Mouse (Mus musculus) midbrain, embryonic 12.5 days (tissue): ENCODE results near the gene E130114P18Rik. TPM values are rescaled to one million over a fixed set of nuclear protein-coding genes. Genes with fewer than 3 reads are reported as not detected.

Experiments used
- ATAC-seq: fragments of 200-750 bp; cut with Nextera tagmentation; 2 replicates; pipeline ENCODE4 v1.8.0; 2017; ENCODE audit warnings: low read depth, moderate TSS enrichment, moderate library complexity; ENCODE audit not compliant: low FRiP score
- H3K27ac ChIP-seq: fragments of 300-500 bp; sonication (generic); replicated peaks from 2 replicates; pipeline ENCODE4 v1.5.1; 2016; ENCODE audit warnings: mild to moderate bottlenecking
- H3K27me3 ChIP-seq: fragments of 300-500 bp; sonication (generic); 2 replicates; pipeline ENCODE4 v1.6.1; 2016; ENCODE audit warnings: mild to moderate bottlenecking
- H3K36me3 ChIP-seq: fragments of 300-500 bp; sonication (generic); 2 replicates; pipeline ENCODE4 v1.6.1; 2016
- H3K4me1 ChIP-seq: fragments of 300-500 bp; sonication (generic); 2 replicates; pipeline ENCODE4 v1.6.1; 2016
- H3K4me2 ChIP-seq: fragments of 300-500 bp; sonication (generic); replicated peaks from 2 replicates; pipeline ENCODE4 v1.6.1; 2016; ENCODE audit warnings: mild to moderate bottlenecking, moderate library complexity
- H3K4me3 ChIP-seq: fragments of 300-500 bp; sonication (generic); 2 replicates; pipeline ENCODE4 v1.5.1; 2016; ENCODE audit warnings: mild to moderate bottlenecking
- H3K9ac ChIP-seq: fragments of 300-500 bp; sonication (generic); replicated peaks from 2 replicates; pipeline ENCODE4 v1.6.1; 2016; ENCODE audit warnings: mild to moderate bottlenecking, moderate library complexity
- H3K9me3 ChIP-seq: fragments of 300-500 bp; sonication (generic); 2 replicates; pipeline ENCODE4 v1.6.1; 2016; ENCODE audit warnings: mild to moderate bottlenecking
- WGBS: fragments of 180-500 bp; shearing (Covaris S2); methylation state at CpG from one replicate; pipeline ENCODE4 v1.1.7; 2016; 5-methylcytosine and 5-hydroxymethylcytosine counted together
- polyA plus RNA-seq: library from polyadenylated mRNA; unstranded; fragments of >200 nt; fragmentation: Nextera tagmentation; extraction: Ambion mirVana; gene quantifications from 2 replicates; pipeline ENCODE4 v1.2.1, GENCODE M21; 2016

Gene E130114P18Rik
- polyA plus RNA-seq, 1 experiment from 2014 or later = 11.5 TPM

GRCm38 (mm10) chr4:97696684-97697615 is 80.9 kb downstream of the E130114P18Rik start:
- 77% methylated on average over 7 of the region's 7 CpGs for WGBS
- H3K9me3 ChIP-seq = no peaks in the 10 kb centered on the region

DNA sequence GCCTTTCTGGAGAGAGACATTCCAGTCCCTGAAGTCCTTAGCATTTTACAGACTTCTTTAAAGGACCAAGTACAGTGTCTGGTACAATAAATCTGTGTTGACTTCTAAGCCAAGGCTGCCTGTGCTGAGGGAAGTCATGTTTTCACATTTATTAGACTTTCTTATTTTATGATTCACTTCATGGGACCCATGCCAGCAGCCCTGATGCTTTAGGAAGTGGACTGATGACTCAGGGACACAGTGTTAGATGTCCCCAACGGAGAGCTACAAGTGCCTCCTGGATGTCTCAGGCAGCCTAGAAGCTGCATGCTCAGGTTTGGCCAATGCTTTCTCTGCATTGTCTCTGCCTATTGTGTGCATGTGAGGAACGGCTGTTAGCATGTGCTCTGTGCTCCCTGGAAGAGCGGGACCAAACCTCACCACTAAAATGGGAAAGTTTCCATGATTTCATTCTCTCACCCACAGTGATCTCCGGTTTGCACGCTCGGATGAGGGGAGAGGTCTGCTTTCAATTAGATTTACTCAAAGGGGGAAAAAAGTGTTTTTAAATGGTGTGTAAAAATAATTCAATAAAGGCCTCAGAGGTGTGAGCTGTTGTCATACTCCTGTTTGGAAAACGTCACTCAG is 82.4 kb downstream of the E130114P18Rik start:
- Histone ChIP-seq H3K9ac (no peak overlapping the region), H3K9me3 (no peaks in the 10 kb centered on the region), H3K27me3 (no peaks in the 10 kb centered on the region), H3K4me2 (no peak overlapping the region), H3K27ac (no peak overlapping the region), H3K4me1 (no peaks in the 10 kb centered on the region), H3K4me3 (no peak overlapping the region), H3K36me3 (no peaks in the 10 kb centered on the region)
- no peak for ATAC-seq
- 80% methylated on average over 7 of the region's 7 CpGs for WGBS

More at GRCm38 (mm10) chr4:97696684-97697615, 80.9 kb downstream of the E130114P18Rik start:
- Histone ChIP-seq H3K27me3 (no peaks in the 10 kb centered on the region), H3K4me2 (no peak overlapping the region), H3K9ac (no peak overlapping the region), H3K27ac (no peak overlapping the region), H3K4me3 (no peak overlapping the region), H3K4me1 (no peaks in the 10 kb centered on the region), H3K36me3 (no peaks in the 10 kb centered on the region)
- ATAC-seq = no peak

DNA sequence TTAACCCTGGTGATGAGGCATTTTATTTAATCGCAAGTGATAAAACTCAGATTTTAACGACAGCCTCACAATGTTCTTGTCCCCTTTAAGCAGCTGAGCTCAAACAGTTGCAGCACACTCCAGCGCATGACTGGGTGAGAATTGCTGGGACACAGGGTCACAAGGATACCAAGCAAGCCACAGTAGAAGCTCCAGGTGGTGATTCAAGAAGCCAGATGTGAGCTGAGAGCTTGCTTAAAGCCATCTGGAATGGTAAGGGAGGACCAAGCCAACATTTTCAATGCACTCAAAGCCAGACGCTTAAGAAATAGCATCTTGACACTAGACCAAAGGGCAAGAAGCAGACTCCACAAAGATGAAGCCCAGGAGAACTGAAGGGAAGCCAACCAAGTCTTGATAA is 83.9 kb downstream of the E130114P18Rik start:
- ATAC-seq = no peak
- WGBS = 97% methylated on average over 4 of the region's 4 CpGs

DNA sequence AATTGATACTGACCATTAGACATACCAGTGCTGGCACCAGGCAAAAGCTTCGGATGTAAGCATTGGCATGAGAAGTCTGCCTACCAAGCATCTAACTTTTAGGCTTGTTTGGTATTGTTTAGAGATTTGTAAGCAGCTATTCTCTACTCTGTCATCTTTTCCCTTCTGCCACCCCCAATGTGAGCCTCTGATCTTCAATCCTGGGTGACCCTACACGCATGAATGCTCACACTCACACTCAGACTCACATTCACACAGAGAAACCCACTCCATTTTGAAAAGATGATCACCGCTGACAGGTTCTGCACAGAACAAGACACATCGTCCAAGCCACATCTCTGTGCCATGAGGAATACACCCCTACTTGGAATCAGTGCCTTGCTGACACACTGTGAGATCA is 84.8 kb downstream of the E130114P18Rik start:
- Histone ChIP-seq H3K9me3 (no peaks in the 10 kb centered on the region), H3K36me3 (no peaks in the 10 kb centered on the region), H3K27me3 (peaks cover 3% of the 10 kb centered on the region; the same call in 1 of the 2 replicates), H3K27ac (no peak overlapping the region), H3K4me2 (no peak overlapping the region), H3K4me3 (no peak overlapping the region), H3K4me1 (no peaks in the 10 kb centered on the region), H3K9ac (no peak overlapping the region)
- WGBS = 86% methylated on average over 4 of the region's 4 CpGs
- no peak for ATAC-seq

More for the DNA sequence above, 83.9 kb downstream of the E130114P18Rik start:
- Histone ChIP-seq H3K4me3 (no peak overlapping the region), H3K27ac (no peak overlapping the region), H3K9me3 (no peaks in the 10 kb centered on the region), H3K4me1 (no peaks in the 10 kb centered on the region), H3K36me3 (no peaks in the 10 kb centered on the region), H3K27me3 (peaks cover 3% of the 10 kb centered on the region; the same call in 1 of the 2 replicates), H3K4me2 (no peak overlapping the region), H3K9ac (no peak overlapping the region)

- H3K4me3 ChIP-seq = no peak overlapping the region
- no peak overlapping the region for H3K4me2 ChIP-seq
- 83% methylated on average over 7 of the region's 7 CpGs for WGBS
- H3K36me3 ChIP-seq = no peaks in the 10 kb centered on the region
- H3K27ac ChIP-seq = no peak overlapping the region
- no peaks in the 10 kb centered on the region for H3K9me3 ChIP-seq
- H3K27me3 ChIP-seq = peaks cover 3% of the 10 kb centered on the region; the same call in 1 of the 2 replicates
- ATAC-seq = no peak
- no peaks in the 10 kb centered on the region for H3K4me1 ChIP-seq
- H3K9ac ChIP-seq = no peak overlapping the region
Observed at GRCm38 (mm10) chr4:97690384-97690766, 87.5 kb downstream of the E130114P18Rik start.

GRCm38 (mm10) chr4:97689456-97690383 is 88.2 kb downstream of the E130114P18Rik start:
- no peak overlapping the region for H3K4me2 ChIP-seq
- no peaks in the 10 kb centered on the region for H3K9me3 ChIP-seq
- no peak for ATAC-seq
- H3K4me1 ChIP-seq = no peaks in the 10 kb centered on the region
- no peaks in the 10 kb centered on the region for H3K36me3 ChIP-seq
- H3K27me3 ChIP-seq = peaks cover 3% of the 10 kb centered on the region; the same call in 1 of the 2 replicates
- WGBS = 62% methylated on average over 8 of the region's 8 CpGs
- H3K9ac ChIP-seq = no peak overlapping the region
- no peak overlapping the region for H3K27ac ChIP-seq
- H3K4me3 ChIP-seq = no peak overlapping the region

GRCm38 (mm10) chr4:97686020-97686419 is 91.9 kb downstream of the E130114P18Rik start:
- no peak overlapping the region for H3K27ac ChIP-seq
- ATAC-seq = no peak
- H3K4me3 ChIP-seq = no peak overlapping the region
- H3K4me2 ChIP-seq = no peak overlapping the region
- no peak overlapping the region for H3K9ac ChIP-seq
- peaks cover 3% of the 10 kb centered on the region; the same call in 1 of the 2 replicates for H3K27me3 ChIP-seq
- H3K4me1 ChIP-seq = no peaks in the 10 kb centered on the region
- WGBS = 93% methylated on average over 5 of the region's 5 CpGs
- no peaks in the 10 kb centered on the region for H3K36me3 ChIP-seq
- no peaks in the 10 kb centered on the region for H3K9me3 ChIP-seq

DNA sequence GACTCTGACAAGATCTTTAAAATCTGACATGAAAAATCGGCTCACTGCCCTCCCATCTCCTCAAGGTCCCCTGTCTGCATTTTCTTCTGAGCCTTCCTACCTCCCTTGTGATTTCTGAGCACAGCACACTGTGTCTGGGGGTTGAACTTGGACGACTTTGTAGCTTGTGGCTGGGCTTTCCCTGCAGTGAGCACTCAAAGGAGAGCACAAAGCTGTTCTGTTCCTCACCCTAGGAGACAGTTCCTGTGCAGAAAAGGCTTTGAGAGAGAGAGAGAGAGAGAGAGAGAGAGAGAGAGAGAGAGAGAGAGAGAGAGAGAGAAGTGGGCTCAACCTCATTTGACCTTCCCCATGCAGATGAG is 101.3 kb downstream of the E130114P18Rik start:
- Histone ChIP-seq H3K4me3 (no peak overlapping the region), H3K36me3 (no peaks in the 10 kb centered on the region), H3K9ac (no peak overlapping the region), H3K4me2 (no peak overlapping the region), H3K9me3 (no peaks in the 10 kb centered on the region), H3K4me1 (peaks cover 30% of the 10 kb centered on the region), H3K27ac (no peak overlapping the region), H3K27me3 (peaks cover 11% of the 10 kb centered on the region; the same call in 1 of the 2 replicates)
- WGBS = 17% methylated on average over 2 of the region's 2 CpGs
- no peak for ATAC-seq

DNA sequence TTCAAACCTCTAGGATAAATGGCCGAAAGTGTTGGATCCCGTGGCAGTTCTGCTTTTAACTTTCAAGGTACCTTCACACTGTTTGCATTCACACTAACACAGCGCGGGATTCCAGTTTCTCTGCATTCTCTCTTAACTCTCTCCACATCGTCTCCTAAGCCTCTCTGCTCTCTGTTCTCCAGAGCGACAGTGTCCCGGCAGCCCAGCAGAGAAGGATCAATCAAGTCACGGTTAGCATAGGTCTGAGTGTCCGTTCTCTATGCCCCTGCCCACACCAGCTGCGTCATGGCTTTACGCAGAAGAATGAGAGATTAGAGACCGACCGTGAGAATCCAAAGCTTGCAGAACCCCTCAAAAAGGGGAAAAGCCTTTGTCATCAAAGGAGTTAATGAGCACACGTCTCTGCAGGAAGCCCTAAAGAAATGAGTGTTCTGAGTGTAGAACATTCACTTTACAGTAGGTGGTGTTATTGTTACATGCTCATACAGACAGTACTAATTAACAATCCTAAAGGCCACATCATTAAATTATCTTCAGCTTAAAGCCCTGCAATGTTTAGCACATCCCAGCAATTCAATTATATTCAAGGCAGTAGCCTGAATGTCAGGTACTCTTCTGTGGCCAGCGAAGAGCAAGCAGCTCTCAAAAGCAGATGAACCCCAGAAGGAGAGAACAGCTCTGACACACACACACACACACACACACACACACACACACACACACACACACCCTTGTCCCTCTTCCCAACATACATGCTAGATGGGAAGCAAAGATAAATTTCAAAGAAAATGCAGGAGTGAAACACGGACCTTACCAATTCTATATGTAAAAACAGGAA is 101.9 kb downstream of the E130114P18Rik start:
- no peak overlapping the region for H3K9ac ChIP-seq
- H3K4me1 ChIP-seq = peaks cover 30% of the 10 kb centered on the region
- WGBS = 24% methylated on average over 16 of the region's 16 CpGs
- peak overlapping the region; percentile 42 for H3K4me2 ChIP-seq
- H3K27me3 ChIP-seq = peaks cover 11% of the 10 kb centered on the region; the same call in 1 of the 2 replicates
- 0 out of 2 replicates have a peak overlapping the region, but pooled peaks have one; percentile 10 for H3K4me3 ChIP-seq
- H3K36me3 ChIP-seq = no peaks in the 10 kb centered on the region
- ATAC-seq = peak; percentile 74
- H3K9me3 ChIP-seq = no peaks in the 10 kb centered on the region
- H3K27ac ChIP-seq = no peak overlapping the region

- H3K27me3 ChIP-seq = peaks cover 11% of the 10 kb centered on the region; the same call in 1 of the 2 replicates
- no peak overlapping the region for H3K4me3 ChIP-seq
- H3K4me1 ChIP-seq = peaks cover 38% of the 10 kb centered on the region
- 82% methylated on average over 6 of the region's 6 CpGs for WGBS
- H3K4me2 ChIP-seq = no peak overlapping the region
- no peaks in the 10 kb centered on the region for H3K36me3 ChIP-seq
- no peak for ATAC-seq
- H3K9me3 ChIP-seq = no peaks in the 10 kb centered on the region
- H3K9ac ChIP-seq = no peak overlapping the region
- H3K27ac ChIP-seq = no peak overlapping the region
Observed at GRCm38 (mm10) chr4:97673854-97674510, 103.9 kb downstream of the E130114P18Rik start.
